Mouse (Mus musculus) heart, postnatal 0 days (tissue): ENCODE measurements at regions not wholly inside any gene's neighbourhood (a gene's known extent, or its start where the extent isn't known, plus 50 kb on each side); places are given as distances from the start of the nearest gene placed in this dataset.

ENCODE experiments used
- ATAC-seq: fragments of 200-750 bp; cut with Nextera tagmentation; 2 replicates; pipeline ENCODE4 v1.8.0; 2017; ENCODE audit warnings: low read depth, moderate number of reproducible peaks, moderate library complexity; ENCODE audit not compliant: insufficient read depth
- DNase-seq: peaks from one replicate; pipeline ENCODE4 v3.0.0-alpha.2; 2016; ENCODE audit warnings: low spot score
- H3K27ac ChIP-seq: fragments of 300-500 bp; sonication (generic); 2 replicates; pipeline ENCODE4 v1.5.1; 2014; ENCODE audit warnings: low read depth, mild to moderate bottlenecking
- H3K27me3 ChIP-seq: fragments of 300-500 bp; sonication (generic); 2 replicates; pipeline ENCODE4 v1.6.1; 2014; ENCODE audit warnings: low read length, mixed read lengths; ENCODE audit not compliant: control insufficient read depth, insufficient read depth
- H3K36me3 ChIP-seq: fragments of 300-500 bp; sonication (generic); replicated peaks from 2 replicates; pipeline ENCODE4 v1.6.1; 2014; ENCODE audit warnings: low read length, mixed read lengths; ENCODE audit not compliant: control insufficient read depth, insufficient read depth
- H3K4me1 ChIP-seq: fragments of 300-500 bp; sonication (generic); 2 replicates; pipeline ENCODE4 v1.6.1; 2014; ENCODE audit warnings: antibody characterized with exemption; ENCODE audit not compliant: control insufficient read depth, insufficient read depth
- H3K4me2 ChIP-seq: fragments of 300-500 bp; sonication (generic); 2 replicates; pipeline ENCODE4 v1.6.1; 2014; ENCODE audit warnings: low read depth, mild to moderate bottlenecking, low read length, moderate library complexity
- H3K4me3 ChIP-seq: fragments of 300-500 bp; sonication (generic); 2 replicates; pipeline ENCODE4 v1.5.1; 2014; ENCODE audit warnings: low read depth, low read length
- H3K9ac ChIP-seq: fragments of 300-500 bp; sonication (generic); replicated peaks from 2 replicates; pipeline ENCODE4 v1.6.1; 2014; ENCODE audit warnings: low read depth, low read length, mixed read lengths
- H3K9me3 ChIP-seq: fragments of 300-500 bp; sonication (generic); replicated peaks from 2 replicates; pipeline ENCODE4 v1.6.1; 2016; ENCODE audit warnings: low read length; ENCODE audit not compliant: control insufficient read depth
- CTCF ChIP-seq: IDR thresholded peaks from 2 replicates; pipeline ENCODE4 v1.5.1; 2016; ENCODE audit warnings: antibody characterized with exemption, control low read depth, low read depth
- EP300 ChIP-seq: IDR thresholded peaks from 2 replicates; pipeline ENCODE4 v1.6.1; 2016; ENCODE audit warnings: antibody characterized with exemption, low read depth
- WGBS: fragments of 180-500 bp; shearing (Covaris S2); extraction: QIAGEN DNeasy Blood & Tissue Kit; methylation state at CpG from one replicate; pipeline ENCODE4 v1.1.7; 2014; 5-methylcytosine and 5-hydroxymethylcytosine counted together

GRCm38 (mm10) chr4:81963112-81963511 lies 520.5 kb upstream of the Mpdz start:
- H3K27me3 ChIP-seq = no peaks in the 10 kb centered on the region
- H3K9ac ChIP-seq = no peak overlapping the region
- no peak overlapping the region for H3K4me3 ChIP-seq
- no peak for ATAC-seq
- H3K27ac ChIP-seq = no peak overlapping the region
- TF ChIP-seq EP300 = no peak
- no peak for TF ChIP-seq CTCF
- H3K9me3 ChIP-seq = 0 out of 2 replicates have a peak, but pooled peaks cover 6% of the 10 kb centered on the region
- no peaks in the 10 kb centered on the region for H3K4me1 ChIP-seq
- 73% methylated on average over 10 of the region's 10 CpGs for WGBS
- no peak for DNase-seq
- no peaks in the 10 kb centered on the region for H3K36me3 ChIP-seq
- H3K4me2 ChIP-seq = no peak overlapping the region

- TF ChIP-seq EP300 (no peak), CTCF (no peak)
- no peak overlapping the region for H3K27ac ChIP-seq
These were observed 520.0 kb upstream of the Mpdz start for GRCm38 (mm10) chr4:81962586-81962985.

GRCm38 (mm10) chr4:81960552-81961534 lies 518.2 kb upstream of the Mpdz start:
- H3K27ac ChIP-seq = no peak overlapping the region
- 81% methylated on average over 16 of the region's 16 CpGs for WGBS
- H3K36me3 ChIP-seq = no peaks in the 10 kb centered on the region
- 0 out of 2 replicates have a peak, but pooled peaks cover 5% of the 10 kb centered on the region for H3K9me3 ChIP-seq
- DNase-seq (no peak), ATAC-seq (no peak)
- no peaks in the 10 kb centered on the region for H3K27me3 ChIP-seq
- TF ChIP-seq EP300 (no peak), CTCF (no peak)
- no peak overlapping the region for H3K4me3 ChIP-seq
- no peak overlapping the region for H3K9ac ChIP-seq
- H3K4me1 ChIP-seq = peaks cover 4% of the 10 kb centered on the region
- H3K4me2 ChIP-seq = no peak overlapping the region

More at GRCm38 (mm10) chr4:81962586-81962985, 520.0 kb upstream of the Mpdz start:
- ATAC-seq (no peak), DNase-seq (no peak)
- H3K27me3 ChIP-seq = no peaks in the 10 kb centered on the region
- WGBS = 65% methylated on average over 5 of the region's 5 CpGs
- H3K9me3 ChIP-seq = 0 out of 2 replicates have a peak, but pooled peaks cover 6% of the 10 kb centered on the region
- no peak overlapping the region for H3K4me2 ChIP-seq
- H3K36me3 ChIP-seq = no peaks in the 10 kb centered on the region
- H3K9ac ChIP-seq = no peak overlapping the region
- no peaks in the 10 kb centered on the region for H3K4me1 ChIP-seq
- H3K4me3 ChIP-seq = no peak overlapping the region

GRCm38 (mm10) chr4:81956926-81957694 lies 514.5 kb upstream of the Mpdz start:
- ATAC-seq = no peak
- no peak overlapping the region for H3K9ac ChIP-seq
- H3K4me3 ChIP-seq = no peak overlapping the region
- no peaks in the 10 kb centered on the region for H3K27me3 ChIP-seq
- TF ChIP-seq EP300 = no peak
- no peak for TF ChIP-seq CTCF
- peaks cover 4% of the 10 kb centered on the region for H3K4me1 ChIP-seq
- no peak overlapping the region for H3K4me2 ChIP-seq
- 41% methylated on average over 6 of the region's 6 CpGs for WGBS
- DNase-seq = no peak
- no peak overlapping the region; the same call in 1 of the 2 replicates for H3K27ac ChIP-seq
- H3K36me3 ChIP-seq = no peaks in the 10 kb centered on the region
- 0 out of 2 replicates have a peak, but pooled peaks cover 5% of the 10 kb centered on the region for H3K9me3 ChIP-seq

- H3K9me3 ChIP-seq = 0 out of 2 replicates have a peak, but pooled peaks cover 5% of the 10 kb centered on the region
- no peak overlapping the region for H3K4me2 ChIP-seq
- peaks cover 4% of the 10 kb centered on the region for H3K4me1 ChIP-seq
- H3K9ac ChIP-seq = no peak overlapping the region
- no peak overlapping the region for H3K27ac ChIP-seq
- TF ChIP-seq CTCF = no peak
- no peak for TF ChIP-seq EP300
- no peaks in the 10 kb centered on the region for H3K36me3 ChIP-seq
- ATAC-seq (no peak), DNase-seq (no peak)
- no peak overlapping the region for H3K4me3 ChIP-seq
- 47% methylated on average over 4 of the region's 4 CpGs for WGBS
- no peaks in the 10 kb centered on the region for H3K27me3 ChIP-seq
These were observed 510.4 kb upstream of the Mpdz start for GRCm38 (mm10) chr4:81953023-81953422.
